Mouse (Mus musculus) Patski (cell line): ENCODE measurements around the gene Nfatc3. TPM values are rescaled to one million over a fixed set of nuclear protein-coding genes. Genes with fewer than 3 reads are reported as not detected.
A peak's percentile ranks its signal among the peaks of the same experiment; 100 is the strongest.
"Not testable (repeated sequence)": the region's sequence is repeated elsewhere in the genome, so short reads cannot be mapped to it uniquely, and the experiment has no call there.

Experiments used
- ATAC-seq: fragments of 100-300 bp; one replicate; pipeline ENCODE4 v1.8.0; 2021
- CTCF ChIA-PET: fragments of 350-600 bp; sonication (Branson Sonifier 250); formaldehyde crosslinking; loops from one replicate; lab custom pipeline; 2022; ENCODE audit warnings: inconsistent platforms; lab: Charles Lee
- POLR2A ChIA-PET: fragments of 350-600 bp; sonication (Branson Sonifier 250); formaldehyde crosslinking; loops from one replicate; lab custom pipeline; 2022; ENCODE audit warnings: antibody characterized with exemption, inconsistent platforms; lab: Charles Lee
- DNase-seq: peaks from one replicate; pipeline ENCODE4 v3.0.0-alpha.2; 2011; ENCODE audit warnings: low read depth, low spot score
- H3K27me3 ChIP-seq: fragments of 371-371 bp; one replicate; pipeline ENCODE4 v1.5.1; 2021
- CTCF ChIP-seq: fragments of 100-300 bp; IDR thresholded peaks from one replicate; pipeline ENCODE4 v1.5.1; 2021
- in situ Hi-C: fragments of 300-500 bp; cut with MboI; formaldehyde crosslinking; loops from 3 replicates; pipeline ENCODE4 v1.11.1; 2018; ENCODE audit warnings: low pct_unique_long_range_greater_than_20kb, mixed read lengths
- polyA plus RNA-seq: library from polyadenylated mRNA; unstranded; gene quantifications from one replicate; pipeline ENCODE4 v1.2.3, GENCODE M21; 2021

Gene Nfatc3
- 33.5 TPM for polyA plus RNA-seq

- DNase-seq (peak; percentile 88), ATAC-seq (peak; percentile 94)
- TF ChIP-seq CTCF = no peak
- CTCF ChIA-PET = interaction anchor here (1.3 to 2.7 kb wide), 2 partner anchors 11 to 397 kb away, joined by 3 to 8 read pairs; no protein-coding TSS in a partner anchor
- no peaks in the 10 kb centered on the region for H3K27me3 ChIP-seq
- POLR2A ChIA-PET = interaction anchor here (0.5 to 1.4 kb wide), 5 partner anchors 9 to 88 kb away, joined by 3 to 5 read pairs (median 3); no protein-coding TSS in a partner anchor
- in situ Hi-C loops = no loop called here
These were observed at the start of gene Nfatc3 for GRCm38 (mm10) chr8:106058731-106059612. Nfatc3 (plus strand) TSS chr8:106058840.

GRCm38 (mm10) chr8:106010748-106011642 is 47.6 kb upstream of the Nfatc3 start:
- H3K27me3 ChIP-seq = no peaks in the 10 kb centered on the region
- ChIA-PET POLR2A (interaction anchor here (0.6 to 0.8 kb wide), 2 partner anchors 9 to 310 kb away, joined by 3 to 4 read pairs; no protein-coding TSS in a partner anchor), CTCF (interaction anchor here (1.0 to 1.5 kb wide), 4 partner anchors 9 to 28 kb away, joined by 3 to 4 read pairs (median 3); partner anchors contain the start of gene Dus2)
- TF ChIP-seq CTCF = no peak
- peak; percentile 51 for DNase-seq
- peak; percentile 88 for ATAC-seq
- in situ Hi-C loops = no loop called here

GRCm38 (mm10) chr8:106011643-106011986 is 47.0 kb upstream of the Nfatc3 start, which contains the start of gene Ddx28:
Ddx28 (minus strand) TSS chr8:106011882.
- no peak for DNase-seq
- ATAC-seq = no peak
- in situ Hi-C loops = no loop called here
- no peaks in the 10 kb centered on the region for H3K27me3 ChIP-seq
- ChIA-PET CTCF (no interaction called here), POLR2A (no interaction called here)
- TF ChIP-seq CTCF = no peak

GRCm38 (mm10) chr8:106012203-106012602 is 46.4 kb upstream of the Nfatc3 start:
- in situ Hi-C loops, DNase-seq, ATAC-seq, H3K27me3 ChIP-seq: not testable (repeated sequence)
- POLR2A ChIA-PET = interaction anchor here (0.8 kb wide), 1 partner anchor 168 kb away, joined by 3 read pairs; no protein-coding TSS in a partner anchor
- peak; percentile 13 for TF ChIP-seq CTCF
- CTCF ChIA-PET = interaction anchor here (0.9 kb wide), 1 partner anchor 9 kb away, joined by 3 read pairs; no protein-coding TSS in a partner anchor

GRCm38 (mm10) chr8:106016284-106016683 is 42.4 kb upstream of the Nfatc3 start:
- DNase-seq (no peak), ATAC-seq (no peak)
- H3K27me3 ChIP-seq = no peaks in the 10 kb centered on the region
- CTCF ChIA-PET = no interaction called here
- POLR2A ChIA-PET = no interaction called here
- in situ Hi-C loops = no loop called here
- TF ChIP-seq CTCF = no peak

- ChIA-PET CTCF (no interaction called here), POLR2A (no interaction called here)
- DNase-seq (no peak), ATAC-seq (no peak)
- no peaks in the 10 kb centered on the region for H3K27me3 ChIP-seq
- TF ChIP-seq CTCF = no peak
- in situ Hi-C loops = no loop called here
These were observed 41.5 kb upstream of the Nfatc3 start for GRCm38 (mm10) chr8:106017130-106017529.

- ATAC-seq (no peak), DNase-seq (no peak)
- ChIA-PET POLR2A (no interaction called here), CTCF (no interaction called here)
- in situ Hi-C loops = no loop called here
- no peaks in the 10 kb centered on the region for H3K27me3 ChIP-seq
- no peak for TF ChIP-seq CTCF
These were observed 40.6 kb upstream of the Nfatc3 start for GRCm38 (mm10) chr8:106018039-106018438.

GRCm38 (mm10) chr8:106022483-106022882 is 36.2 kb upstream of the Nfatc3 start:
- no peak for DNase-seq
- POLR2A ChIA-PET = no interaction called here
- ATAC-seq = no peak
- in situ Hi-C loops = no loop called here
- CTCF ChIA-PET = interaction anchor here (0.6 to 1.7 kb wide), 12 partner anchors 12 to 252 kb away, joined by 3 to 6 read pairs (median 4); partner anchors contain the start of genes Dus2 and Nutf2
- no peaks in the 10 kb centered on the region for H3K27me3 ChIP-seq
- TF ChIP-seq CTCF = peak; percentile 96

GRCm38 (mm10) chr8:106038721-106039120 is 19.9 kb upstream of the Nfatc3 start:
- TF ChIP-seq CTCF = no peak
- ATAC-seq = no peak
- POLR2A ChIA-PET = no interaction called here
- CTCF ChIA-PET = interaction anchor here (0.8 kb wide), 1 partner anchor 28 kb away, joined by 3 read pairs; no protein-coding TSS in a partner anchor
- DNase-seq = no peak
- in situ Hi-C loops = no loop called here
- no peaks in the 10 kb centered on the region for H3K27me3 ChIP-seq

- DNase-seq (no peak), ATAC-seq (no peak)
- ChIA-PET POLR2A (no interaction called here), CTCF (no interaction called here)
- TF ChIP-seq CTCF = no peak
- in situ Hi-C loops = no loop called here
- no peaks in the 10 kb centered on the region for H3K27me3 ChIP-seq
These were observed 19.0 kb upstream of the Nfatc3 start for GRCm38 (mm10) chr8:106039605-106040004.
